Mouse (Mus musculus) intestine, embryonic 14.5 days (tissue): ENCODE data around the gene Ceacam20. TPM values are rescaled to one million over a fixed set of nuclear protein-coding genes. Genes with fewer than 3 reads are reported as not detected.

ENCODE experiments used
- ATAC-seq: fragments of 200-750 bp; cut with Nextera tagmentation; replicated peaks from 2 replicates; pipeline ENCODE4 v1.8.0; 2017; ENCODE audit warnings: low read depth, moderate number of reproducible peaks, moderate TSS enrichment, moderate library complexity; ENCODE audit not compliant: low FRiP score, low TSS enrichment
- DNase-seq: peaks from one replicate; pipeline ENCODE4 v3.0.0-alpha.2; 2018; ENCODE audit warnings: low spot score
- H3K27ac ChIP-seq: fragments of 300-500 bp; sonication (generic); 2 replicates; pipeline ENCODE4 v1.5.1; 2014; ENCODE audit warnings: low read depth, mild to moderate bottlenecking, control low read depth
- H3K27me3 ChIP-seq: fragments of 300-500 bp; sonication (generic); replicated peaks from 2 replicates; pipeline ENCODE4 v1.6.1; 2014; ENCODE audit warnings: low read length, control low read depth; ENCODE audit not compliant: control insufficient read depth, insufficient read depth
- H3K36me3 ChIP-seq: fragments of 300-500 bp; sonication (generic); 2 replicates; pipeline ENCODE4 v1.6.1; 2014; ENCODE audit warnings: low read length, control low read depth; ENCODE audit not compliant: control insufficient read depth, insufficient read depth
- H3K4me1 ChIP-seq: fragments of 300-500 bp; sonication (generic); replicated peaks from 2 replicates; pipeline ENCODE4 v1.6.1; 2014; ENCODE audit warnings: low read length, control low read depth, mixed read lengths; ENCODE audit not compliant: control insufficient read depth, insufficient read depth
- H3K4me2 ChIP-seq: fragments of 300-500 bp; sonication (generic); 2 replicates; pipeline ENCODE4 v1.6.1; 2014; ENCODE audit warnings: low read length
- H3K4me3 ChIP-seq: fragments of 300-500 bp; sonication (generic); 2 replicates; pipeline ENCODE4 v1.5.1; 2014; ENCODE audit warnings: low read depth, low read length, control low read depth, mixed read lengths
- H3K9ac ChIP-seq: fragments of 300-500 bp; sonication (generic); 2 replicates; pipeline ENCODE4 v1.6.1; 2014; ENCODE audit warnings: mild to moderate bottlenecking, low read length
- H3K9me3 ChIP-seq: fragments of 300-500 bp; sonication (generic); 2 replicates; pipeline ENCODE4 v1.6.1; 2016; ENCODE audit warnings: low read length, control low read depth; ENCODE audit not compliant: control insufficient read depth
- WGBS: fragments of 180-500 bp; shearing (Covaris S2); extraction: QIAGEN DNeasy Blood & Tissue Kit; methylation state at CpG from one replicate; pipeline ENCODE4 v1.1.7; 2014; 5-methylcytosine and 5-hydroxymethylcytosine counted together
- polyA plus RNA-seq: library from polyadenylated mRNA; unstranded; fragments of >200 nt; fragmentation: Nextera tagmentation; extraction: Ambion mirVana; gene quantifications from 2 replicates; pipeline ENCODE4 v1.2.1, GENCODE M21; 2014

The Ceacam20 gene
- polyA plus RNA-seq, result 0.05 TPM in 1 of 2 replicates, not detected in the other

GRCm38 (mm10) chr7:19964985-19965579, at the start of gene Ceacam20:
Gene Ceacam20, plus strand, starts transcription at chr7:19965412.
- H3K27me3 ChIP-seq, result no peaks in the 10 kb centered on the region
- ATAC-seq (no peak), DNase-seq (peak; percentile 46)
- H3K27ac ChIP-seq, result no peak within 1 kb of the TSS
- H3K9ac ChIP-seq, result no peak within 1 kb of the TSS
- H3K4me3 ChIP-seq, result no peak within 1 kb of the TSS
- 72% methylated on average over 7 of the region's 7 CpGs for WGBS
- no peaks in the 10 kb centered on the region for H3K4me1 ChIP-seq
- no peak within 1 kb of the TSS for H3K4me2 ChIP-seq
- peaks cover 4% of the 10 kb centered on the region; the same call in 1 of the 2 replicates for H3K9me3 ChIP-seq
- H3K36me3 ChIP-seq, result no peaks in the 10 kb centered on the region

GRCm38 (mm10) chr7:19920166-19920505, 45.1 kb upstream of the Ceacam20 start:
- Histone ChIP-seq H3K9me3 (no peaks in the 10 kb centered on the region), H3K27ac (no peak overlapping the region), H3K27me3 (0 out of 2 replicates have a peak, but pooled peaks cover 3% of the 10 kb centered on the region), H3K4me1 (0 out of 2 replicates have a peak, but pooled peaks cover 3% of the 10 kb centered on the region), H3K36me3 (peaks cover 28% of the 10 kb centered on the region), H3K4me2 (peak overlapping the region; percentile 53), H3K4me3 (peak overlapping the region; percentile 86), H3K9ac (peak overlapping the region; percentile 86)
- ATAC-seq (no peak; the same call in 1 of the 2 replicates), DNase-seq (no peak)
- WGBS, result 34% methylated on average over 4 of the region's 4 CpGs

GRCm38 (mm10) chr7:19920506-19921261, 44.5 kb upstream of the Ceacam20 start, which contains the start of gene Pvr:
Gene Pvr, minus strand, starts transcription at chr7:19921160.
- Histone ChIP-seq H3K4me3 (peak within 1 kb of the TSS; percentile 86), H3K36me3 (peaks cover 25% of the 10 kb centered on the region), H3K27me3 (0 out of 2 replicates have a peak, but pooled peaks cover 3% of the 10 kb centered on the region), H3K4me2 (peak within 1 kb of the TSS; percentile 53), H3K27ac (peak within 1 kb of the TSS; percentile 85), H3K9me3 (no peaks in the 10 kb centered on the region), H3K4me1 (0 out of 2 replicates have a peak, but pooled peaks cover 3% of the 10 kb centered on the region), H3K9ac (peak within 1 kb of the TSS; percentile 86)
- WGBS, result under 1% methylated on average over 60 of the region's 60 CpGs
- ATAC-seq, result peak; percentile 94
- peak; percentile 87 for DNase-seq

GRCm38 (mm10) chr7:19923354-19923753, 41.9 kb upstream of the Ceacam20 start:
- 36% methylated on average over 2 of the region's 2 CpGs for WGBS
- no peaks in the 10 kb centered on the region for H3K9me3 ChIP-seq

GRCm38 (mm10) chr7:19923797-19924196, 41.4 kb upstream of the Ceacam20 start:
- H3K27me3 ChIP-seq, result 0 out of 2 replicates have a peak, but pooled peaks cover 3% of the 10 kb centered on the region
- ATAC-seq (no peak), DNase-seq (no peak)
- 0 out of 2 replicates have a peak, but pooled peaks cover 3% of the 10 kb centered on the region for H3K4me1 ChIP-seq
- no peak overlapping the region for H3K4me3 ChIP-seq
- H3K9me3 ChIP-seq, result no peaks in the 10 kb centered on the region
- no peak overlapping the region for H3K4me2 ChIP-seq
- 0 out of 2 replicates have a peak, but pooled peaks cover under 1% of the 10 kb centered on the region for H3K36me3 ChIP-seq
- H3K9ac ChIP-seq, result no peak overlapping the region
- 6% methylated on average over 9 of the region's 15 CpGs for WGBS
- no peak overlapping the region for H3K27ac ChIP-seq

More at GRCm38 (mm10) chr7:19923354-19923753, 41.9 kb upstream of the Ceacam20 start:
- DNase-seq, result no peak
- 0 out of 2 replicates have a peak, but pooled peaks cover 3% of the 10 kb centered on the region for H3K4me1 ChIP-seq
- no peak for ATAC-seq
- H3K4me3 ChIP-seq, result no peak overlapping the region
- no peak overlapping the region for H3K9ac ChIP-seq
- H3K4me2 ChIP-seq, result no peak overlapping the region
- H3K36me3 ChIP-seq, result peaks cover 5% of the 10 kb centered on the region
- 0 out of 2 replicates have a peak, but pooled peaks cover 3% of the 10 kb centered on the region for H3K27me3 ChIP-seq
- H3K27ac ChIP-seq, result no peak overlapping the region

- DNase-seq, result no peak
- 63% methylated on average over 1 of the region's 1 CpGs for WGBS
Observed at GRCm38 (mm10) chr7:19925376-19925775, 39.8 kb upstream of the Ceacam20 start.

GRCm38 (mm10) chr7:19926849-19927480, 38.2 kb upstream of the Ceacam20 start:
- ATAC-seq (no peak), DNase-seq (no peak)
- H3K4me1 ChIP-seq, result no peaks in the 10 kb centered on the region
- H3K9me3 ChIP-seq, result no peaks in the 10 kb centered on the region
- no peak overlapping the region for H3K27ac ChIP-seq
- H3K9ac ChIP-seq, result no peak overlapping the region
- no peak overlapping the region for H3K4me3 ChIP-seq
- H3K4me2 ChIP-seq, result no peak overlapping the region
- no peaks in the 10 kb centered on the region for H3K36me3 ChIP-seq
- peaks cover 3% of the 10 kb centered on the region; the same call in 1 of the 2 replicates for H3K27me3 ChIP-seq
- 63% methylated on average over 2 of the region's 2 CpGs for WGBS

More at GRCm38 (mm10) chr7:19925376-19925775, 39.8 kb upstream of the Ceacam20 start:
- Histone ChIP-seq H3K27me3 (0 out of 2 replicates have a peak, but pooled peaks cover 3% of the 10 kb centered on the region), H3K9me3 (no peaks in the 10 kb centered on the region), H3K36me3 (no peaks in the 10 kb centered on the region), H3K4me1 (no peaks in the 10 kb centered on the region), H3K9ac (no peak overlapping the region), H3K27ac (no peak overlapping the region), H3K4me2 (no peak overlapping the region), H3K4me3 (no peak overlapping the region)
- ATAC-seq, result no peak

GRCm38 (mm10) chr7:19928486-19928885, 36.7 kb upstream of the Ceacam20 start:
- H3K9ac ChIP-seq, result no peak overlapping the region
- no peaks in the 10 kb centered on the region for H3K9me3 ChIP-seq
- no peak overlapping the region for H3K27ac ChIP-seq
- no peaks in the 10 kb centered on the region for H3K36me3 ChIP-seq
- no peak overlapping the region for H3K4me3 ChIP-seq
- no peak overlapping the region for H3K4me2 ChIP-seq
- ATAC-seq (no peak), DNase-seq (no peak)
- H3K4me1 ChIP-seq, result no peaks in the 10 kb centered on the region
- 77% methylated on average over 5 of the region's 5 CpGs for WGBS
- H3K27me3 ChIP-seq, result peaks cover 6% of the 10 kb centered on the region; the same call in 1 of the 2 replicates
